Mouse (Mus musculus) mouse embryonic stem cell (cell line): ENCODE data around the gene Olfr988.
"Not testable (repeated sequence)": the region's sequence is repeated elsewhere in the genome, so short reads cannot be mapped to it uniquely, and the experiment has no call there.

Experiments used
- in situ Hi-C, 2 experiments: fragments of 300-500 bp; cut with MboI; formaldehyde crosslinking; loops; 1 replicate in 1 of 2; 3 replicates in 1 of 2; pipeline ENCODE4 v1.14.3; 2019 to 2020; ENCODE audit warnings: low sequenced_read_pairs in 2 of 2, low pct_unique_long_range_greater_than_20kb in 1 of 2, mixed read lengths in 1 of 2; ENCODE audit not compliant: unreplicated experiment in 1 of 2

Gene Olfr988

DNA sequence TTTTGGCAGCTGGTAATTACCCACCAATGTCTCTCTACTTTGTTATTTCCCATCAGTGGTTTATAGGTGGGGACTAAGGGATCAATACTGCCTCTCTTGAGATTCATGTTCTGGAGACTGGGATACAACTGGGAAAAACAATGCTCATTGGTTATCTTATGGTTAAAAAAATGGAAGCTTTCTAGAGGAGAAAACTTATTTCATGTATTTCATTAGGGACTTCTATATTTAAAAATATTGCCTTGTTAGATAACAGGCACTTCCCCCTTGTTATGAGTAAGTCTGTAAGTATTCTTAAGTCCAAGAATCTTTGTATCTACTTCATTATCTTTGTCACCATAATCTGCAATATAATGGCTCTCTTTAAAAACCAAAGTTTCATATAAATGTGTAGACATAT, at the start of gene Olfr988:
Gene Olfr988, minus strand, starts transcription at position 101 of the 400 bp plus-strand sequence.
- in situ Hi-C loops, result not testable (repeated sequence)

DNA sequence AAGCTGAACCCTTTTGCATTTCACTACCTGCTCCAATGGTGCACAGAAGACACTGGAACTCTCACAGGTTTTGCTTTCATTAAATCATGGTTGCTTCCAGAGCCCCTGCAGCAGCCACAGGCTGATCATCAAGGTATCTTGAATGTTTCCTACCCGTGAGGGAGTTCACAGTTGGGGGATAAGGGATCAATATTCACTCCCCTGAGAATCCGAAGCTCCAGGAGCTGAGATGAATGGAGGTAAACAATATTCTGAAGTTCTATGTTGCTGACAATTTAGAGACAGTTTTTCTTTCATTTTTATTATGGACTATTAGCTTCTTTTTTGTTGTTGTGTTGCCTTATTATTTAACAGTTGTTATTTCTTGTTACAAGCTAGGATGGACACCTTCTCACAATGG, 46.3 kb upstream of the Olfr988 start, which contains the start of gene Olfr992:
Gene Olfr992, minus strand, starts transcription at position 101 of the 400 bp plus-strand sequence.
- in situ Hi-C loops, result no loop called here

DNA sequence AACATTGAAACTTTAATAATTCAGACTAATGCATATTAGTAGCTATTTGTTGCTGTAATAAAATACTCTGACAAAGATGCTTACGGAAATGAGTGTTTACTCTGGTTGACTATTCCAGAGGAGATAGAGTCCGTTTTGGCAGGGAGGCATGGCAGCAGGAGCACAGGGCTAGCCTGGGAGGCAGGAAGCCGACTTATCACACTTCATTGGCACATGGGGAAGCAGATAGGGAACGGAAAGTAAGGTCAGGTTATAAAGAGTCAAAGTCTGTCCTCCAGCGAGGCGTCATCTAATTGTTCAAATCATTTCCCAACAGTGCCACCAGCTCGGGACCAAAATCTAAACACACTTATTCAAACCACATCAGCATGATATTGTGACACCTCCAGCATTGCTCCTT, 23.1 kb downstream of the Olfr988 start:
- in situ Hi-C loops, result no loop called here

- in situ Hi-C loops, result not testable (repeated sequence)
These were observed 23.8 kb downstream of the Olfr988 start, which contains the start of gene Olfr987 for GRCm38 (mm10) chr2:85339215-85339614. TSS of gene Olfr987 (minus strand) at chr2:85339315.

GRCm38 (mm10) chr2:85319106-85319505, 43.9 kb downstream of the Olfr988 start:
- in situ Hi-C loops, result no loop called here
